Mouse (Mus musculus) retina, adult 2 months (tissue): Measurements from ENCODE around the gene Tbc1d9.
"Not testable (repeated sequence)": the region's sequence is repeated elsewhere in the genome, so short reads cannot be mapped to it uniquely, and the experiment has no call there.

Experiments
- DNase-seq: peaks from one replicate; pipeline ENCODE4 v3.0.0-alpha.2; 2012; ENCODE audit warnings: low read depth, low spot score

Gene Tbc1d9

GRCm38 (mm10) chr8:83227336-83227735 lies 62.2 kb downstream of the Tbc1d9 start:
- no peak for DNase-seq

- no peak for DNase-seq
These were observed 67.9 kb downstream of the Tbc1d9 start for GRCm38 (mm10) chr8:83233099-83233498.

GRCm38 (mm10) chr8:83239341-83239740 lies 74.2 kb downstream of the Tbc1d9 start:
- DNase-seq = no peak

GRCm38 (mm10) chr8:83244151-83244550 lies 79.0 kb downstream of the Tbc1d9 start:
- no peak for DNase-seq

GRCm38 (mm10) chr8:83250858-83251257 lies 85.7 kb downstream of the Tbc1d9 start:
- no peak for DNase-seq

- no peak for DNase-seq
These were observed 86.5 kb downstream of the Tbc1d9 start for GRCm38 (mm10) chr8:83251362-83252246.

GRCm38 (mm10) chr8:83252791-83253190 lies 87.6 kb downstream of the Tbc1d9 start:
- no peak for DNase-seq

- no peak for DNase-seq
These were observed 92.5 kb downstream of the Tbc1d9 start for GRCm38 (mm10) chr8:83257631-83258030.

- DNase-seq = peak; percentile 43
These were observed 95.5 kb downstream of the Tbc1d9 start for GRCm38 (mm10) chr8:83260418-83261215.

GRCm38 (mm10) chr8:83271172-83271571 lies 106.0 kb downstream of the Tbc1d9 start:
- DNase-seq = no peak

GRCm38 (mm10) chr8:83272464-83272863 lies 107.3 kb downstream of the Tbc1d9 start:
- DNase-seq = no peak

- DNase-seq = no peak
These were observed 109.3 kb downstream of the Tbc1d9 start for GRCm38 (mm10) chr8:83274470-83274869.

- DNase-seq = no peak
These were observed 113.3 kb downstream of the Tbc1d9 start for GRCm38 (mm10) chr8:83278431-83278830.

GRCm38 (mm10) chr8:83285391-83285790 lies 120.2 kb downstream of the Tbc1d9 start:
- DNase-seq = no peak

GRCm38 (mm10) chr8:83290176-83290575 lies 125.0 kb downstream of the Tbc1d9 start, which contains the start of gene Ucp1:
Gene Ucp1 (plus strand): TSS chr8:83290352.
- no peak for DNase-seq

GRCm38 (mm10) chr8:83297375-83297774 lies 132.2 kb downstream of the Tbc1d9 start:
- no peak for DNase-seq

- DNase-seq = no peak
These were observed 135.0 kb downstream of the Tbc1d9 start for GRCm38 (mm10) chr8:83300135-83300534.

- DNase-seq = no peak
These were observed 139.8 kb downstream of the Tbc1d9 start for GRCm38 (mm10) chr8:83304946-83305345.

GRCm38 (mm10) chr8:83309836-83310235 lies 144.7 kb downstream of the Tbc1d9 start:
- no peak for DNase-seq

GRCm38 (mm10) chr8:83315084-83315483 lies 149.9 kb downstream of the Tbc1d9 start:
- DNase-seq = not testable (repeated sequence)

GRCm38 (mm10) chr8:83315691-83316090 lies 150.5 kb downstream of the Tbc1d9 start:
- no peak for DNase-seq

- DNase-seq = no peak
These were observed 155.4 kb downstream of the Tbc1d9 start for GRCm38 (mm10) chr8:83320543-83320942.
